Mouse (Mus musculus) lung, postnatal 0 days (tissue): ENCODE data around the gene Mreg.

Source experiments
- CTCF ChIP-seq: IDR thresholded peaks from 2 replicates; pipeline ENCODE4 v1.5.1; 2016; ENCODE audit warnings: antibody characterized with exemption, mild to moderate bottlenecking
- EP300 ChIP-seq: IDR thresholded peaks from 2 replicates; pipeline ENCODE4 v1.6.1; 2016; ENCODE audit warnings: antibody characterized with exemption, mild to moderate bottlenecking, control low read depth

DNA sequence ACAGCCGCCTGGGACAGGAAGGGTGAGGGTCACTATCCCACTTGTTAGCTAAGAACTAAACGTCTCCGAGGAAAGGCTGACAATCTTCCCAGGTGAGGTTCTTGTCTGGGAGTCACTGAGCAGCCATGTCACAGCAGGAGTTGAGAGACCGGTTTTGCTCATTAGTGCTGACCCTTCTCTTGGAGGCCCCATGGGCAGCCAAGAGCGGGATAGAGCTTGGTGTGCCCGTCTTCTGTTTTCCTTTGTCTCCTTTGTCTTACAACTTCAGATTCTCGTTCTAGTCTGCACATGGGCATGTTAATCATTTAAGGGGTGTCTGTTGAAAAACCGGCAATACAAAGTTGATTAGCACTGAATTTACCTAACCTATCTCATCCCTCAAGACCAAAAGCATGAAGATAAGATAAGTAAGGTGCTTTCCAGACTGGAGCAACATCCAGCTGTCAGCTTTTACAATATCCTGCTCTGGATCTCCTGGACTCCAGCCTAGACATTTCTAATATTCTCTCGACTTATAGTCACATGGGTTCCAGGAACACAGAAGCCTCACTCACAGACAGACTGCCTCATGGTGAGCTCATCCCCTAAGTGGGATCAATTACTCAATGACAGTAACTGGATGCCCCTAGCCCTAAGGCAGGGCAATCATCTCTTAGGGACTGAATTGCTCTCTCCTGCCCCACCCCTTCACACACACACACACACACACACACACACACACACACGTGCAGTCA is 15.3 kb downstream of the Mreg start:
- TF ChIP-seq CTCF, result no peak
- no peak for TF ChIP-seq EP300
